Mouse (Mus musculus) frontal cortex, postnatal 10 days (tissue): ENCODE results near the gene Uox.

Experiments used
- DNase-seq, 2 experiments: peaks; one replicate each; pipeline ENCODE4 v3.0.0; 2022; ENCODE audit warnings: low spot score in 2 of 2, mixed read lengths in 1 of 2

The Uox gene

DNA sequence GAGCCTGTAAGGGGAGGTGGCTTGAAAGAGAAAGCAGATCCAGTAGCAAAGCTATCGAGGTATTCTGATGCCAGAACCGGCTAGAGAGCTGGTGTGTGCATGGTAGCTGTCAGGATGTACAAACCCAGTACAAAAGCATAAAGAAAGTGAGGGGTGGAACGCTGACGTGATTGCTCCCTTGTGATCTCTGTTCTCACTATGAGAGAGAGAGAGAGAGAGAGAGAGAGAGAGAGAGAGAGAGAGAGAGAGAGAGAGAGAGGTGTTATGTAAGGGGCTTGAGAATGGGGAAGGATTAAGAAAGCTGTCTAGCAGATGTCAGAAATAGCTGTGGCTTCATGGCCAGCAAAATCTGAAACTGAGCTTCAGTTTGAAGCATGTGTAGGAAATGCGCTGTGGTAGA, 13.7 kb downstream of the Uox start:
- no peak for DNase-seq

DNA sequence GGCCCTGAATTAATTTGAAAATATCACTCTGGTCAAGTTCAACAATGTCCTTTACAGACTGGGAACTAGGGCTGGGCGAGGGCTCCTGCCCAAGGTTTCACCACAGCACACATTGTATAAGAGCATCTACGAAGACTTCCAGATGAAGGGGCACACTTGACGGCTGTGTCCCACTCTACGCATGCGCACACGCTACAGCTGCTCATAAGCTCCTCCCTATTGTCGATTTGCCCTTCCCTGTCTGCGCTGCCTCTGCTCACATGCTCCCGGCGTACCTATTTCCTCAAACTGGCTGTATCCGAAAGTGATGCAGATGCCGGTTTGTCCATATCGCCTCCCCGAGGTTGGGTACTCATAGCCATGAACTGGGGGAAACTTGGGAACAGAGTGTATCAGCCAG, 16.4 kb downstream of the Uox start:
- DNase-seq = no peak

DNA sequence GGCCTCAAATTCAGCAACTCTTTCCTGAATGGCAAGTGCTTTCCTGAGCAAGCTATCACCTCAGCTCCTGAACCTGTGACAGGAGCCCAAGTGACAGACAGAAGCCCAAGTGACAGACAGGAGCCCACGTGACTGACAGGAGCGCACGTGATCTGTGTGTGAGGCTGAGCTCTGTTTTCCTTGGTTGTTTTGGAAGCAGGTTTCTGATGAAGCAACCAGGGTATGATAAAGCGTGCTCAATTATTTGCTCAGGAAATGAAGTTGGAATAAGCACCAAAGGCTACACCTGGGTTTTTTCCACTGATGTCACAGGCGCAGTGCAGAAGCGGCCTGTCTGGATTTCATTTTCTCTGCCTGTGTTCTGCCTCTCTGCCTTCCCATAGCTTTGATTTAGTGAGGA, 19.3 kb downstream of the Uox start:
- DNase-seq = no peak

DNA sequence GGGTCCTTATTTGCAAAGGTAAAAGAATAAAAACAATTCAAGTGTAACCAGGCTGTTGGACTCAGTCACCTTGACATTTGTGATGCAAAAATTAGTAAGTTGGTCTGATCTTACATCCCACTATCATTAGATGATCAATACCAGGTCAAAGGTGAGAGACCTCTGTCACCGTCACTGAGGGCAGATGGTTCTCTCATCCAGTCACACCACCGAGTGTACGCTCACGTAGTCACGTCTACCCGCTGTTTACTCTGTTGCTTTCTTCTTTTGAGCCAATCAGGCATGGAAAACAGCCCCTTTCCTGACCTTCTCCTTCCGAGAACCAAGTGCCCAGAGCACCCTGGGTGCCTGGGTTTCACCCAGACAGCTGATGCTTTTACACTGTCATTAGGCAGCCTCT, 20.9 kb downstream of the Uox start:
- DNase-seq = no peak

DNA sequence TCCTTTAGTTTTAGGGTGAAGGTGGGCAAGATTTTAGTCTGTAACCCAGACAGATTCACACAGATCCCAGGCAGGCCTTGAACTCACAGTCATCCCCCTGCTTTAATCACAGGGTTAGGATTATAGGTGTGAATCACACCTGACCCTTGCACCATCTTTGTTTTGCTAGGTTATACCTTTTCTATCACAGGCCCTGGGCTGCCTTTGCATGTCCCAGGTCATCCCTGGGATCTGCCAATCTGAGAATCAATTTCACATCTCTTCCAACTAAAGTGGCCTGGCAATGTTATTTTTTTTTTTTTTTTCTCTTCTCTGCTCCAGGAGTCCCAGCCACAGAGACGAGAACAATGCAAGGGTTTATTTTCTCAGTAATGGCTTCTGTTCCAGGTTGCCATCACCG, 21.4 kb downstream of the Uox start:
- no peak for DNase-seq

DNA sequence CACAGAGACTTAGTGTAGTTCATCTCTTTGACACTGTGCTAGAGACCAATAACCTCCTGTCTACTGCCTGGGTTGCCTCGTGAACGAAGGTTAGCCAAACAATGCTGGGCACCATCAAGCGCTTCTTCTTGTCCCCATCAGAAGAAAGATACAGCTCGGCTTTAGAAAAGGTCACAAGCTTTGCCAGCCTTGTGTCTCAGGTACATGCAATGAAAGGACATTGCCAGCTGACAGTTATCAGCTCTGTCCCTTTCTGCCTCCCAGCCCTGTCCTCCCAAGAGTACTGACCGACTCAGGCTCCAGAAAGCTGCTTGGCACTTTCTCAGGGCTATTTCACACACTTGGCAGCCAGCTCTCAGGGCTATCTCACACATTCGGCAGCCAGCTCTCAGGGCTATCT, 25.2 kb downstream of the Uox start:
- no peak for DNase-seq

DNA sequence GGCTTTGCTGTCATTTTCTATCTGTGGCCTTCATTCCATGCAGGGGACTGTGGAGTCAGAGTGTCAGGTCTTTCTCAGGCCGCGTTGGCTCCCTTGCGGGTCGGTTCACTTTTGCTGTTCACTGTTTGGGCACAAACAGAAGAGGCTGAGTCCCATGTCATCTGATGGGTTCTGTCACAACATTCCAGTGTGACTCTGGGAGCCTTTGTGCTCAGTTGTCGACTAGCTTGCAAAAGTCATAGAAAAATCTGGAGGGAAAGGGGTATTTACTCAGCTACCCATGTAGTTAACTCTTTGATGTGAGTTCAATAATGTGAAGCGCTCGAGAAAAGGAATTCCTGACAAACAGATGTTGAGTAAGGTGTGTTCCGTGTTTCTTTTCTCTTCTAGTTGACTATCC, 26.2 kb downstream of the Uox start:
- no peak for DNase-seq

DNA sequence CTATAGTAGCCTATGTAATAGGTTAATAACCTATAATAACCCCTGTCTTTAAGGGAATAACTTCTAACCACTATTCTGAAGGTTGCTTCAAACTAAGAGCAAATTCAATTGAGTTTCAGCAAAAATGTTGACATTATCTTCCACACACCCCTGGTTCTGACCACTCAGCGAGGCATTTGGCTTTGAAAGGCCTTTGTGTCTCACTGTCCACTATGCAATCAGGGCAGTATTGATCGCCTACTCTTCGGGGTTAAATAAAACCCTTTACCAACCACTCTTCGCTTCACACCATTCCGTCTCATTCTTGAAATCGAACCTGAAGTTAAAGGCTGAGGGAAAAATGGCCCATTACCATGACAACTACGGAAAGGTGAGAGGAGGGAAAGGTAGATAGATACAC, 26.6 kb downstream of the Uox start:
- DNase-seq = no peak

DNA sequence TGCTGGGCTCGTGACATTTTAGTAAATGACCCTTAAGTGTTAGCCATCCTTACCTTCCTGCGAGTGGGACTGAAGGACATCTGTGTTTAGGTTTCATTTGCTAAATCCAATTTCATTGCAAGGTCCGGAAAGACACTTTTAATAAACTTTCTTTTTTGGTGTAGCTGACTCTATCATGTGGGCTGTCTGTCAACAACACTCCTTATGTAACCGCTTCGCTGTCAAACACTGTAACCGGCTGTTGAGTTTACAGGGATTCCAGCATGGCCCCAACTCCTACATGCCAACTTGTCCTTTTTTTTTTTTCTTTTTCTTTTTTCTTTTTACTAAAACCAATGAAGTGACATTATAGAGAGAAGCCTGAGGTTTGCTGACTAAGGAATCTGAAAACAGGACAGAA, 28.2 kb downstream of the Uox start:
- no peak for DNase-seq

DNA sequence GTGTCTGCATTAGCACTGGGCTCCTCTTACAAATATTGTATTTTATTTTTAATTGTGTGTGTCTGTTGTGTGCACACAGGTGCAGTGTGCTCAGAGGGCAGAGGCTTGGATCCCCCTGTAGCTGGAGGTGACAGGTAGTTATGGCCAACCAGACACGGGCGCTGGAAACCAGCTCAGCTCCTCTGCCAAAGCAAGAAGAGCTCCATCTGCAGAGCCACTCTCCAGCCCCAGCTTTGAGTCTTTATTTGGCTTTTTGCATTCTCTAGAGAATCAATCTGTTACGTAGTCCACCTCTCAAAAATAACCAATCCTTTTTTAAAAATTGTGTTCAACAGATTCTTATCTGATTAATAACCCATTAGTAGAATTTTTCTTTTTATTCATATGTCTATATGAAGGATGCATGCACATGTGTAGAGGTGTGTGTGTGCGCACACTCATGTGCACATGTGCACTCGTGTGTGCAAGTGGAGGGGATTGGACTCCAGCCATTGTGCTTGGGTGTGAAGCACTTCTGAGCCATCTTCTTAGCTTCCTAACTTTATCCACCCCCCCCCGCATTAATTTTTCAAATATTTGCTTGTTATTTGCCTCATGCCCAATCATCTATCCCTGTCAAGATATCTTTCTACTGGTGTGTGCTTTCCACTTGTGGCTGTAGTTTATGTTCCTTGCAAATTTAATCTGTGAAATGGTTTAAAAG, 29.1 kb downstream of the Uox start:
- DNase-seq = no peak

DNA sequence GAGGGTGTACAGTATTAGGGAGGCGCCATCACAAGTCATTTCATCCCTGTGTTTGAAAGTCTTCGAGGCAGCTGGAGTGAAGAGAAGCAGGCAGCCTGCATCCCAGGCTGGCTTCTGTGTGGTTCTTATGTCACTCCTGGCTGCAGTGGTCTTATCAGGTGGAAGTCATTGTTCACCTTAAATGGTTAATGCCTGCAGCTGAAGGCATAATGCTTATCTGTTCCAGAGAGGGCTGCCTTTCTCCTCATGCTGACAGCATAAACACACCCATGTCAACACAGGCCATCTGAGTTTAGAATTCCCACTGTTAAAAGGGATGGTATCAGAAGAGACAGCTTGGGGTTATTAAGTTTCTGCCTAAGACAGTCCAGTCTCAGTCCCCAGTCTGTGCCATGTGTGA, 31.0 kb downstream of the Uox start:
- DNase-seq = no peak

DNA sequence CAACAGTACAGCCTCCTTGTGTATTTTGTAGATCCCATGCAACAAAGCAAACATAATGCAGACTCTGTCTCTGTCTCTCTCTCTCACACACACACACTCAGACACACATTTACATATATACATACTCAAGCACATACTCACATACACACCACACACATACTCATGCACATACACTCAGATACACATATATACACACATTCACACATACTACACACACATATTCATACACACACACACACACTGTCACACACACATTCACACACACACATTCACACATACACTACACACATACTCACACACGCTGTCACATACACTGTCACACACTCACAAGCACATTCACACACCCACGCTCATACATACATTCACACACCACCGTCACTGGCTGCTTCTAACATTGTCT, 32.3 kb downstream of the Uox start:
- DNase-seq = no peak

DNA sequence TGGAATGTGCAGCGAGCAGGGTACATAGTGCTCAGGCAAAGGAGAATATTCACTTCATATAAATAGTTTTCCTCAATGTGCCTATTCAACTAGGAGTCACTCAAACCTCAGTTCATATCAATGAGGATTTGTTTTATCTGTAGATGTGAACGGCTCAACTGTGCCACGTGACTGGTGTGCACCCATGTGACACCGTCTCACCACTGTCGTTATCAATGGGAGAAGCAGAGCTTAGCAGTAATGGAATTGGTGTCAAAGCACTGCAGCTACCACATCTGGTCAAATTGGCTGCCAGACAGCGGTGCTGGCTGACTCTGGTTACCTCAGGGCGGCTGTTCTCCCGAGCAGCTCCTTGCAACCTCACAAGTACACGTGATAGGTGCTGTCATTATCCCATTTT, 34.4 kb downstream of the Uox start:
- no peak for DNase-seq

DNA sequence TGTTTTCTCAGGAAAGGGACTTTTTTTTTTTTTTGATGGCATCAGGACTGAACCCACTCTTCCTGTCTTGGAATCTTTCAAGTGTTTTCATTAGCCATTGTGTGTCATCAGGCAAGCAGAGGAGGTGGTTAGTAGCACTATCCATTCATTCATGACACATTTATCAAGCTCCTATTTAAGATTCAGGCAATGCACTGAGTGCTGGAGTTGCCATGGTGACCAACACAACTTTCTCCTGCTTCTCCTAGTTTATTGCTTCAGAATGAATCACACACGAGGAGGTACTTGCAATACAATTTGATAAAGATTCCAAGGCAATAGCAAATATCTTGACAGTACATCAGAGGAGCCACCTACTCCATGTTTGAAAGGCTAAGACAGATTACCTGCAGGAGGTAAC, 37.1 kb downstream of the Uox start:
- peak; percentile 40 to 44 for DNase-seq

DNA sequence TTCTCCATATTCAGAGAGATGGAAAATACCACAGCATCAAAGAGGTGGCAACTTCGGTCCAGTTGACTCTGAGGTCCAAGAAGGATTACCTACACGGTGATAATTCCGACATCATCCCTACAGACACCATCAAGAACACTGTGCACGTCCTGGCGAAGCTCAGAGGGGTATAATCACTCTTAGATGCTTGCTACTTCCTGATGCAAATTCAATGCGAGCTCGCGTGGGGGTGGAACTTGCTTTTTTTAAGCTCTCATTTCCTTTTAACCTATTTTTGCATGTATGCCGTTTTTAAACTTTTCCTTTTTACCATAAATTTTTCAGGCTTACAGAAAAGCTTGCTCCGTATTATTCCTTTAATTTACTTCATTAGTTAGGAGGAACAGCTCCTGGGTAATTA, 40.1 kb downstream of the Uox start:
- no peak for DNase-seq

DNA sequence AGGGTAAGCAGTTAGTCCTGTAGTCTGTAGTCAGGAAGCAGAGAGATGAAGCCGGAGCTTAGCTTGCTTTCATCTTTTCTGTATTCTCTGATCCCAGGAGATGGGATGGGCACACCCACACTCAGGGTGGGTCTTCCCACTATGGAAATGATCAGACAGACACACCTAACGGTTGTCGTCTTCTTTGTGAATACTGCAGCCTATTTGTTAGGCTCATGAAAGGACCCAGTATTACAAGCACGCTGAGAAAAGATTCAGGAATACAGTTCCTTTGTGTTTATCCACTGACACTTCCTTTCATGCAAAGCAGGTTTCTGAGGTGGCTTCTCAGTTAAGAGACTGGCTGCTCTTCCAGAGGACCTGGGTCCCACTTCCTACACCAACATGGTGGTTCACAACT, 41.0 kb downstream of the Uox start:
- no peak for DNase-seq

DNA sequence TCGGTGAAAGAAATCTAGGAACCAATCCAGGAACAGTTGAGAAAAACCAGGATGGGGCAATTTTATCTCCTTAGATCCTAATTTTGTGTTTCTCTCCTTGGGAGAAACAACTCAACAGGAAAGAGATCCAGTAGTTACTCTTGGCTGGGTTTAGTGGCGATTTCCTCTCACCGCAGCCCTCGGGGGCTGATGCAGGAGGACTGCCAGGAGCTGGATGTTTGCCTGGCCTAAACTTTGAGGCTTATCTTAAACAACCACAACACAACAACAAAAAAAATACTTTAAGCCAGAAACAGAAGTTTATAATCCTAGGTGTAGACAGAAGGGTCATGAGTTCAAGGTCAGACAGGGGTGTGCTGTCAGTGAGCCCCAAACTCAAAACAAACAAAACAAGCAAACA, 41.6 kb downstream of the Uox start:
- DNase-seq = no peak

DNA sequence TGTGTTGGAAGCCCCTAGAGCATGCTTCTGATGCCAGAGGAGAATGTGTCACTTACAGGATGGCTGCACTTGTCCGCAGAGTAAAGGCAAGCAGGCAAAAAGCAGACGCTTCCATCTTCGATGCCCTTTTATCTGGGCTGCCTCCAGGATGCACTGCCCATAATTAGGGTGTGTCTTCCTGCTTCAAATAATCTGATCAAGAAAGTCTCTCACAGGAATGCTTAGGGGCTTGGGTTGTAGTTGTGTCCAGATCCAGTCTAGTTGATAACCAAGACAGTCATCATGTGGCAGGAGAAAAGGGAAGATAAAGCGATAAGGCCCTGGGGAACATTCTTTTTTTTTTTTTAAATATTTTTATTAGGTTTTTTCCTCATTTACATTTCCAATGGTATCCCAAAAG, 45.3 kb downstream of the Uox start, which contains the start of gene Dnase2b:
Dnase2b (minus strand) TSS at position 101 of the 400 bp plus-strand sequence.
- no peak for DNase-seq

DNA sequence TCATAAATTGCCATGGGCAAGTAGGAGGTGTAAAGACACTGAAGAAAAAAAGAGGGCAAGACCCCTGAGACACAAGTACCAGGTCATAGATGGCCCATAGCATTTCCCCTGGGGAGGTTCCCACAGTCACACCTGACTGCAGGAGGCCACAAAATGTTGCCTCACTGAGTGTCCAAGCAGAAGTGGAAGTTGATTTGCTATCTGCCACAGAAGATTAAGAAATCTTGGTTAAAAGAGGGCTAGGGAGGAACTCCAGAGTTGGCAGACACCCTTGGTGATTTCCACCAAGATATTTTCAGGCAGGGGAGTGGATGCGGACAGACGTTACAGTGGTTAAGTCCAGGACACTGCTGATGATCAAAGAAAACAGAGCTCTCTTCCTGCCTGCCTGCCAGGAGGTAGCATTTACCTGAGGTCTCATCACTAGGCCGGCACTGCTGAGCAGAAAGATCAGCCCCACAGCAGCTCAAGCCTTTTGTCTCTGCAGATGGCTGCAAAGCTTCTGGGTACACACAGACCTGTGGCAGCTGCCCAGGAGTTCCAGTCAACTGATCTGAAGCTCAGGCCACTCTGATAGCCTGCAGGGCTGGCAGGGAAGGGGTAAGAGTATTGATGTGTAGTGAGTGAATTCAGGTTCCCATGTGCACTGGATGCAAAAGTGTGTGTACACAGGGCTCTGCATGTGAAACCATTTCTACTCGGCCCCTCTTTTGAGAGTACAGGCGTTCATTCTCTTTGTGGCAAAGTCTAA, 46.5 kb downstream of the Uox start:
- DNase-seq = no peak

DNA sequence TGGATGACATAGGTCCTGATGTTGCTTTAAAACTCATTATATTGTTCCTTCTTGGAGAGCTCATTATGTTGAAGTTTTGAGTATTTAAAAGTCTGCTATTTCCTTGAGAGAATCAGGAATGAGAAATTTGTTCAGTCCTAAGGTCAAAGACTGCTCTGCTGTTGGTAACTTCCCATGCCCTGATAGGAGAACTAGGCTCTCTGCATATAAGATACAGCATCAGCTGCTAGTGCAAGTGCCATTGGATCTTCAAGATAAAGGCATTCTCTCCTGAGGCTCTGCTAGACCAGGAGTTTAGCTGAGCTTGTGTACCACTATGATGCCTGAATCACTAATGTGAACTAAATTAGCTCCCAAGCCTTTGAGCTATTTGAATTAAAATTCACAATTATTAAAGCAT, 47.7 kb downstream of the Uox start:
- no peak for DNase-seq

DNA sequence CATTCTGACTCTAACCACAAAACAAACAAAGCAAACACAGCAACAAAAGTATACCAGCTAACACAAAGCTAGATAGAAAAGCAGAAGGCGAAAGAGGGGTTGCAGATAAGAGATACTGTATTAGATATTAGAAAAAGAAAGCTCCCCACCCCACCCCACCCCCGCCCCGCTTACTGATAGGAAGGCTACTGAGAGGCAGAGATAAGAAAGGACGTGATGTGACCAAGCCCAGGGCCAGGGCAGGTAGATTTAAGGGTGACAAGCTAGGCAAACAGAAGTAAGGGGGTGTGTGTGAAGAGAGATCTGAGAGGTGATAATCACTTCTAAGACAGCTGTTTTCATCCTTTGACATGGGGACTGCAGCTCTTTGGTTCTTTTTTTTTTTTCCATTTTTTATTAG, 48.1 kb downstream of the Uox start:
- no peak for DNase-seq

DNA sequence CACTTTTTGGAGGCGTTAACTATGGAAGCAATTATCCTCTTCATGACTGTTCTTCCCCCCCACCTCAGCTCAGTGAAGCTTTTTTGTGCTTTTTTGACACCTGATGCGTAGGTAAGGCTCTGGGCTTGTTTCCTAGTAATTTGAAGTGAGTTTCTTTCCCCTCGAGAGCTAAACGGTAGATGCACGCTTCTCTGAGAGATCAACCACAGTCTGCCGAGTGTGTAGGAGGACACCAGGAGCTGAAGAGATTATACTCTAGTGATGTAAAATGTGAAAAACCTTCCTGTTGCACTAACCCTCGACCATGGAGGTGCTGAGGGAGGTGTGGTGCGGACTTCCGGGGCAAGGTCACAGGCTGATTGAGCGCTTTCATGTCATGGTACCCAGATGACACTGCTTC, 49.9 kb downstream of the Uox start:
- no peak for DNase-seq

DNA sequence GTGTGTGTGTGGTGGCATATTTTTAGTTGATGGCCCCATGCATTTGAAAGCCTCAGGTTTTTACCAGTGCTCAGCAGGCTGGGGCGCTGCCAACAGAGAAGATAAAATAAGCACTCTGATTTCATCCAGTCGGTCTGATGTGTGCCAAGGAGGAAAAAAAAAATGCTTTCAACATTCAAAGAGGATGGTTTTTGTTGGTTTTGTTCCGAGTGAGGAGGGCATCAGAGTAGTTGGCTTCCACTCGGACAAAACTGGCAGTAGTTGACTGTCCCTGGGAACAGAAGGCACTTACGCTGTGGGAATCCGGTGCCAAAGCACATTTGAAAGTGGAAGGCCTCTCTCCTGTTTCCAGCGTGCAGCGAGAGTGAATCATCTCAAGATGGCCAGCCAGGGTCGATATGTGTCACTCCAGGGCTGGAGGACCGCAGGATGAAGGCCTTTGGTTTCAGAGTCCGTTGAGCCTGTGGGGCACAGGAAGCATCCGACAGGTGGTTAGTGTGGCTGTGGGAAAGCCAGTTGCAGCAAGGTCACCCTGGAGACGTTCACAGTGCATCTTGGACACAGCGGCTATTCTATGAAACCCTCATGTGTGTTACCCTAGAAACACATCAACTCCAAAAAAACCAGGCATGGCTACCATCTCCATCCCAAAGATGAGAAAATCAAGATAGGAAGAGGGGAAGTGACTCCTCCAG, 50.5 kb downstream of the Uox start:
- DNase-seq = peak; percentile 73 to 83
